Mouse (Mus musculus): ENCODE measurements around the gene Trove2. TPM values are rescaled to one million over a fixed set of nuclear protein-coding genes. Genes with fewer than 3 reads are reported as not detected.
"Not testable (repeated sequence)": the region's sequence is repeated elsewhere in the genome, so short reads cannot be mapped to it uniquely, and the experiment has no call there.

Gene Trove2
- total RNA-seq, 2 experiments from 2014 or later: 41.9 to 47.0 TPM

- intact Hi-C loops (cut with DNase I): no loop called here
- DNase-seq: peak; percentile 87
Observed at GRCm38 (mm10) chr1:143739361-143740350, 37.2 kb downstream of the Trove2 start.

GRCm38 (mm10) chr1:143738811-143739210, 38.1 kb downstream of the Trove2 start:
- intact Hi-C loops (cut with DNase I): no loop called here
- no peak for DNase-seq

GRCm38 (mm10) chr1:143733914-143734410, 42.9 kb downstream of the Trove2 start:
- intact Hi-C loops (cut with DNase I): no loop called here
- DNase-seq: no peak

GRCm38 (mm10) chr1:143731691-143732090, 45.2 kb downstream of the Trove2 start:
- DNase-seq: no peak
- intact Hi-C loops (cut with DNase I): no loop called here

GRCm38 (mm10) chr1:143730899-143731298, 46.0 kb downstream of the Trove2 start:
- intact Hi-C loops (cut with DNase I): no loop called here
- DNase-seq: no peak

- intact Hi-C loops (cut with DNase I): no loop called here
- DNase-seq: no peak
Observed at GRCm38 (mm10) chr1:143727701-143728445, 49.0 kb downstream of the Trove2 start.

GRCm38 (mm10) chr1:143724456-143725064, 52.3 kb downstream of the Trove2 start:
- intact Hi-C loops (cut with DNase I): no loop called here

GRCm38 (mm10) chr1:143716038-143716437, 60.8 kb downstream of the Trove2 start, which contains the start of gene Glrx2:
Gene Glrx2 (plus strand): TSS chr1:143716338.
- intact Hi-C loops (cut with DNase I); DNase-seq: not testable (repeated sequence)

More at GRCm38 (mm10) chr1:143724456-143725064, 52.3 kb downstream of the Trove2 start:
- no peak for DNase-seq

GRCm38 (mm10) chr1:143710627-143710976, 66.3 kb downstream of the Trove2 start:
- no peak for DNase-seq
- intact Hi-C loops (cut with DNase I): no loop called here

- no peak for DNase-seq
- intact Hi-C loops (cut with DNase I): no loop called here
Observed at GRCm38 (mm10) chr1:143709966-143710626, 66.8 kb downstream of the Trove2 start.

GRCm38 (mm10) chr1:143708361-143708760, 68.5 kb downstream of the Trove2 start:
- intact Hi-C loops (cut with DNase I): no loop called here
- DNase-seq: no peak

- DNase-seq: peak; percentile 3
- intact Hi-C loops (cut with DNase I): no loop called here
Observed at GRCm38 (mm10) chr1:143707006-143707405, 69.9 kb downstream of the Trove2 start.

GRCm38 (mm10) chr1:143702741-143703262, 74.1 kb downstream of the Trove2 start, which contains the start of gene Cdc73:
Gene Cdc73 (minus strand): TSS chr1:143702893.
- DNase-seq: peak; percentile 93
- intact Hi-C loops (cut with DNase I): no loop called here

GRCm38 (mm10) chr1:143702141-143702740, 74.6 kb downstream of the Trove2 start:
- intact Hi-C loops (cut with DNase I): no loop called here
- DNase-seq: peak; percentile 18

GRCm38 (mm10) chr1:143701736-143702135, 75.1 kb downstream of the Trove2 start:
- intact Hi-C loops (cut with DNase I): no loop called here
- no peak for DNase-seq
